Mouse (Mus musculus) stomach, postnatal 0 days (tissue): ENCODE results near the gene Mapk14.

Experiments
- CTCF ChIP-seq: IDR thresholded peaks from 2 replicates; pipeline ENCODE4 v1.5.1; 2016; ENCODE audit warnings: antibody characterized with exemption, low read depth, mild to moderate bottlenecking, moderate library complexity
- EP300 ChIP-seq: optimal IDR thresholded peaks from 2 replicates; pipeline ENCODE3; 2016; ENCODE audit warnings: antibody characterized with exemption

DNA sequence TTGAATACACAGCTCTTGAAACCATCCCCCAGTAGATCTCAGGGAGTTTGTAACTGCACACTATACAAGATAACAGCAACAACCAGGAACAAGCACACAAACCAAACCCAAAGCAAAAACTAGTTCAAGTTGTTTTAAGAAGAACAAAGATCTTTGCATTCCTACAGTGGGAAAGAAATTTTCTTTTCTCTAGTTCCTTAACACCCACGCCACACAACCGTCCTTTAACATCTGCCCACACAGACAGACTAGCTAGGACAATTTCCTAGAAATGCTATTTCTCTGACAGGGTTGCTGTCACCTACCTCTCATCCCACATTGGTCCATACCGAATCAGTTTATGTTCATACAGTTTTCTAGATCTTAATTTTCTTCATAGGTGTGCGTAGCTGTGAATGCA is 105.9 kb downstream of the Mapk14 start:
- TF ChIP-seq CTCF: no peak
- no peak for TF ChIP-seq EP300
